Mouse (Mus musculus): ENCODE results near the gene Pfdn5.

The Pfdn5 gene

GRCm38 (mm10) chr15:102326022-102326576, at the start of gene Pfdn5:
TSS of gene Pfdn5 (plus strand) at chr15:102326116.
- DNase-seq, result peak; percentile 98

DNA sequence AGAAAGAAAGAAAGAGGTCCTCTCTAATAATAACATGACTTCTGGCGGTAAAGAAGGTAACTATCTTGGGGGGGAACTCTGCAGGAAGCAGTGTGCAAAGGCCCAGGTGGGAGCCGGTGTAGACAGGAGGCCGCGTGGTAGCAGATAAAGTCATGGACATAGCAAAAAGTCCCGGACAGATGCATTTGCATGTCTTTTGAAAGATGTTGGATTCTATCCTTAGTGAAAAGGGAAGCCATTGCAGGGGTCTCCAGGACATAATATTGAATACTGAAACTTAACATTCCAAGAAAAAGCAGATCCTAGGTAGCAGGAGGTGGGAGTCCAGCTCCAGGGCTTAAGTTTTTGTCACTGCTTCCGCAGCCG, 47.2 kb upstream of the Pfdn5 start:
- no peak for DNase-seq

DNA sequence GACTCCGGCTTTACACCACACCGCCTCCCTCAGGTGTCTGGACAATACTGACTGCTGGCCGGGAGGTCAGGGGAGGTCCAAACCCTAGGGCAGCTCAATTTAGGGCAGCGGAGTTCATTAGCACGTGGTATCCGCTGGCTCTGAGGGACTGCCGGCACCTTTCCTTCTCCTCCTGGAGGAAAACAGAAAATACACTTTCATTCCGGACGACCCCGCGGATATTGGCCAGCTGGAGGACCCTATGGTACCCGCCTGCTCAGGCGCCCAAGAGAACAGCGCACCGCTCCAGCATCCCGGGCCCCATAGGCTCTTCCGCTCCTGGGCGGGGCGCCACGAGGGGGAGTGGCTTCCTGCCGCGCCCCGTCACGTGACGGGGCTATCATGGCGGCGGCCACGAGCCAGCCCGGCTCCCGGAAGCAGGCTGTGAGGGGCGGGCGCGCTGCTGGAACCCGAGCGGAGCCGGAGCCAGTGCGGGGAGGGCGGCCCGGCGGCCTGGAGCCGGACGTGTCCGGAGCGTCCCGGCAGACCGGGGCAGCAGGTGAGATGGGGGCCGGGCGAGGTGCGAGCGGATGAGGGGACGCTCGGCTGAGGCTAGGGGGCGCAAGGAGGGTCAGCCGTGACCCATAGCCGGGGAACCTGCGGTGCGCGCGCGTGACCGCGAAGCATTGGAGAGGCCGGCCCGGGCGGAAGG, 46.7 kb upstream of the Pfdn5 start, which contains the start of gene Mfsd5:
Mfsd5 (plus strand) TSS at position 363 of the 691 bp plus-strand sequence.
- peak; percentile 99 for DNase-seq

GRCm38 (mm10) chr15:102279783-102280520, 46.0 kb upstream of the Pfdn5 start:
- peak; percentile 92 for DNase-seq

- DNase-seq, result peak; percentile 94
These were observed 45.3 kb upstream of the Pfdn5 start for GRCm38 (mm10) chr15:102280623-102281022.

- no peak for DNase-seq
These were observed 43.2 kb upstream of the Pfdn5 start for GRCm38 (mm10) chr15:102282463-102283292.

- no peak for DNase-seq
These were observed 42.3 kb upstream of the Pfdn5 start for GRCm38 (mm10) chr15:102283648-102284047.

DNA sequence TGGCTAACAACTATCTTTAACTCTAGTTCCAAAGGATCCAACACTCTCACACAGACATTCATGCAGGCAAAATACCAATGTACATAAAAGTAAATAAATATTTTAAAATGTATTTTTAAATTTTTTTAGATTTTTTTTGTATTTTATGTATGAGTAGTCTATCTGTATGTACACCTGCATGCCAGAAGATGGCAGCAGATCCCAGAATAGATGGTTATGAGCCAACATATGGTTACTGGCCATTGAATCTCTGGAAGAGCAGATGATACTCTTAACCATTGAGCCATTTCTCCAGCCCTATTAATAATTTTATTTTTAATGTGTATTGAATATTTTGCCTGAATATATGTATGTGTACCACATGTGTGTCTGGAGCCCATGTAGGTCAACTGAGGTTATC, 38.5 kb upstream of the Pfdn5 start:
- no peak for DNase-seq

DNA sequence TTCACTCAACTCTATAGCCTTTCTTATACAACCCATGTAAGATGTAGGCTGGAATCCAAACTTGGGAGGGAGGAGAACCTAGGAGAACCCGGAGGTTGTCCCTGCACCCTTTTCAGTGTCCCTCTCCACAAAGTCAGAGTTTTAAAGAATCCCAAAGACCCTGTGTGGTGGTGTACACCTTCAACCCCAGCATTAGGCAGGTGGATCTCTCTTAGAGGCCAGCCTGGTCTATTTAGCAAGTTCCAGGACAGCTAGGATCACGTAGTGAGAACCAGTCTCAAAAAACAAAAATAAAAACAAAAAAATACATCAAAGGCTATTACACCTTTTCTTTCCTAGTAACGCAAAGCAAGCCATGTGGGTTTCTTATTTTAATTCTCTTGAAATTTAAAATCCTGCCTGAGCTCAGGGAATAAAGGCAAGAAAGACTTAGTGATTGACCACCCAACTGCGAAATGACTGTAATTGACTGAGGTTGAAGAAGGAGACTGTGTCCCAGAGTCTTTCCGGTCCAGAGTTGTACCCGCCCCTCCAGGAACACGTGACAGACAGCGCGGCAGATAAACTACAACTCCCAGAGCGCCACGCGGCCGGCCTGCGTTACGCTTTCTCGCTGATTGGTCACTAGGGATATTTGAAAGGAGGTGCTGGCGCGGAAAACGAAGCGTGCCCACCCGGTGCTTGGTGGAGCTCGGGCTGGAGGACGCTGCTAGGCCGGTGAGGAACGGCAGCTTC, 30.1 kb upstream of the Pfdn5 start, which contains the start of gene Espl1:
Espl1 (plus strand) TSS at position 634 of the 735 bp plus-strand sequence.
- peak; percentile 99 for DNase-seq

DNA sequence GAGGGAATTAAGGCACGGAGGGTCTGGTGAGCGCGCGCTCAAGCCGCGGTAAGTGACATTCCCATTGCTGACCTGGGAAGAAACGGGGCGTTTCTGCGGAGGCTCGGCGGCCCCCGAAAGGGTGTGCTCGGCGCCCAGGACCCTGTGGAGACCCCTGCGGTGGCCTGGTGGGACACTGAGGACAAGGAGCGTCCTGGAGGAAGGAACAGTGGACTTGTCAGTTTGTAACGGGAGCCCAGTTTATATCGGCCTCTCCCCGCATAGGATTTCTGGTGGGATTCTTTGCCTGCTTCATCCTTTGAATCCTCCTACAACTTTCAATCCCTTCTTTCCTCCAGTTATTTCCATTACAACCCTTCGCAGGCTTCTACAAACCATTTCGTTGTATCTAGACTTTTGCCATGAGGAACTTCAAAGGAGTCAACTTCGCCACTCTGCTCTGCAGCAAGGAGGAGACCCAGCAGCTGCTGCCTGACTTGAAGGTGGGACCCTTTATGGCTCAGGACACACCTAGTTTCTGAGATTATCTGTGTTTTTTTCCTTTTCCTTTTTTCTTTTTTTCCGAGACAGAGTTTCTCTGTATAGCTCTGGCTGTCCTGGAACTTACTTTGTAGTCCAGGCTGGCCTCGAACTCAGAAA, 29.4 kb upstream of the Pfdn5 start:
- no peak for DNase-seq

DNA sequence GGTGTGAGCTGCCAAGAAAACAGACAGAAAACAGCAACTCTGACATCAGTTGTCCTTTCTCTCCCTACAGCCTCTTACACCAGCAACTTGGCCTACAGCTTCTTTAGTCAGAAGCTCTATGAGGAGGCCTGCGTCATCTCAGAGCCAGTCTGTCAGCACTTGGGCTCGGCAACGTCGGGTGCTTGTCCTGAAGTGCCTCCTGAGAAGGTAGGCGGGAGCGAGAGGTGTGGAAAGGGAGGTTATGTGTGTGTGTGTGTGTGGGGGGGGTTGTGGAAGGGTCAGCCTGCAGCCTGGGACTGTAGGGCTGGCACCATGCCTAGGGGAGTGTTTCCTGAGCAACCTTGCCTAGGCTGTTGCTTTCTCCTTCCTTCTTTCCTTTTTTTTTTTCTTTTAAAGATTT, 23.4 kb upstream of the Pfdn5 start:
- DNase-seq, result peak; percentile 95

DNA sequence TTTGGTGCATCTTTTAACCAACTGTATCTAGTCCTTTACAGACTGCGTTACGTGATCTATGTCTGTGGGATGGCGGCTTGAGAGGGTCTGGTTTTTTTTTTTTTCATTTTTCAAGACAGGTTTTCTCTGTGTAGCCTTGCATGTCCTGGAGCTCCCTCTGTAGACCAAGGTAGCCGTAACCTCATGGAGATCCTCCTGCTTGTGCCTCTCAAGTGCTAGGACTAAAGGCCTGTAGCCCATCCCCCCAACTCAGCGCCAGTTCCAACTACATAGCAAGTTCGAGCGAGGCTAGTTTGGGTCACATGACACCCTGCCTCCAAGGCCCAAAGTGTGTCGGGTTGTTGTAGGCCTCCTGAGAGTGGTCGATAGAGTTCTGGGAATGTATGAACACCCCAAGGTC, 17.2 kb upstream of the Pfdn5 start:
- no peak for DNase-seq

DNA sequence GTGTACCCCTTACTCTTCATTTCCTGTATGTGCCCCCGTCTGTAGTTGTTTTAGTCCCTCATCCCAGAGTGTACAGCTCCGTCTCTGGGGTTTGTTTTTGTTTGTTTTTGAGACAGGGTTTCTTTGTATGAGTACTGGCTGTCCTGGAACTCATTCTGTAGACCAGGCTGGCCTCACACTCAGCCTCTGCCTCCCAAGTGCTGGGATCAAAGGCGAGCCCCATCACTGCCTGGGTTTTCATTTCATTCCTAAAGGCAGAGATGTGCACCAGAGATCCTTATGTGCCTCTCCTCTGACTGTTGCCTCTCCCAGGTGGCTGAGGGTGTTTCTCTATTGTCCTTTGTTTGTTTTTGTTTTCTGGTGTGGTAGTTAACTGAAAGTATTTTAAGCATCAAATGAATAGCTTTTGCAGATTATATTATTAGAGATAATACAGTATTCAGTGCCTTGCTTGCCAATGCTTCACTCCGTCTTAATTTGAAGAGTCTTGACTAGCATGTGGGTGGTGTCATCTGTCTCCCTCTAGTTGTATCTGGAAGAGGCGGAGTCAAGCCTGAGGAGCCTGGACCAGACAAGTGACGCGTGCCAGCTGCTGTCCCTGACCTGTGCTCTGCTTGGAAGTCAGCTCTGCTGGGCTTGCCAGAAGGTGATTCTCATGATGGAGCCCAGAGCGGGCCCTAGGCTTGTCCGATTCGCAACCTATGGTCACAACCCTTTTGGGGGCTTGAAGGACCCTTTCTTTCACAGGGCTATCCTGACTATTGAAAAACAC, 15.7 kb upstream of the Pfdn5 start:
- DNase-seq, result peak; percentile 98

DNA sequence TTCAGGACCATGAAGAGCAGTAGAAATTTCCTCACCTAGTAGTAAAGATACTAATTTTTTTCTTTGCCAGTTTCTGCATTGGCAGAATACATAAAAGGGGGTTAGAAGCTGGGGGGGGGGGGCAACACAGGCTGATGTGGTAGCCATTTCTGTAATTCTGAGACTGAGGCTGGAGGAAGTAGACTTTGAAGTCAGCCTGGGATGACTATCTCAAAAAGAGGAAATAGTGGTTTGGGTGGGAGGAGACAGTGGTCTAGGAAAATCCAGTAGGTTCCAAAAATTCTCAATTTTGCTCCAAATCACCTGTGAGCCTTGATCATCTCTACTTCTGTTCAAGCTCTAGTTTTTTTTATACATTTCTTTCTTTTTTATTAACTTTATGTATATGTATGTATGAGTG, 14.4 kb upstream of the Pfdn5 start:
- no peak for DNase-seq

DNA sequence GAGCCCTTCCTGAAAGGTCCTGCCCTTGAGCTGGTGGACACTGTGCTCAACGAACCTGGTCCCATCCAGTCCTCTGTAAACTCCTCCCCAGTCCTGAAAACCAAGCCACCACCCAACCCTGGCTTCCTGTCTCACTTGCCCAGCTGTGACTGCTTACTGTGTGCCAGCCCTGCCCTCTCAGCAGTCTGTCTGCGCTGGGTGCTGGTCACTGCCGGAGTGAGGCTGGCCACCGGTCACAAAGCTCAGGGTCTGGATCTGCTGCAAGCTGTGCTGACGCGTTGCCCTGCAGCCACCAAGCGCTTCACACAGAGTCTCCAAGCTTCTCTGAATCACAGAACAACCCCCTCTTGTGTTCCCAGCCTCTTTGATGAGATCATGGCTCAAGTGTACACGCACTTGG, 10.6 kb upstream of the Pfdn5 start:
- peak; percentile 97 for DNase-seq

DNA sequence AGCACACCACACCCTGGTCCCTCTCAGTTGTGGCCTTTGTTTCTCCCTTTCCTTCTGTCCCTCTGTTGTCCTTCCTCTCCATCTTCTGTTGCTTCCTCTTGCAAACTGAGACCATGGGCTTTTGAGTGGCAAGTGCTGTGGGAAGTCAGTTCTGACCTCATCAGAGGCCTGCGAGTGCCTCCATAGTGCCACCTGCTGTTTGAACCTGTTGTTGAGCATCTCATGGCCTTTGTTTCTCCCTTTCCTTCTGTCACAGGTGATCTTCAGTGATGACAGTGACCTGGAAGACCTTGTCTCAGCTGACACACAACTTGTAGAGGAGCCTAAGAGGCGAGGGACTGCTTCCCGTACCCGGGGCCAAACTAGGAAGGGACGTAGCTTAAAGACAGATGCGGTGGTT, 9.7 kb upstream of the Pfdn5 start:
- peak; percentile 96 for DNase-seq

DNA sequence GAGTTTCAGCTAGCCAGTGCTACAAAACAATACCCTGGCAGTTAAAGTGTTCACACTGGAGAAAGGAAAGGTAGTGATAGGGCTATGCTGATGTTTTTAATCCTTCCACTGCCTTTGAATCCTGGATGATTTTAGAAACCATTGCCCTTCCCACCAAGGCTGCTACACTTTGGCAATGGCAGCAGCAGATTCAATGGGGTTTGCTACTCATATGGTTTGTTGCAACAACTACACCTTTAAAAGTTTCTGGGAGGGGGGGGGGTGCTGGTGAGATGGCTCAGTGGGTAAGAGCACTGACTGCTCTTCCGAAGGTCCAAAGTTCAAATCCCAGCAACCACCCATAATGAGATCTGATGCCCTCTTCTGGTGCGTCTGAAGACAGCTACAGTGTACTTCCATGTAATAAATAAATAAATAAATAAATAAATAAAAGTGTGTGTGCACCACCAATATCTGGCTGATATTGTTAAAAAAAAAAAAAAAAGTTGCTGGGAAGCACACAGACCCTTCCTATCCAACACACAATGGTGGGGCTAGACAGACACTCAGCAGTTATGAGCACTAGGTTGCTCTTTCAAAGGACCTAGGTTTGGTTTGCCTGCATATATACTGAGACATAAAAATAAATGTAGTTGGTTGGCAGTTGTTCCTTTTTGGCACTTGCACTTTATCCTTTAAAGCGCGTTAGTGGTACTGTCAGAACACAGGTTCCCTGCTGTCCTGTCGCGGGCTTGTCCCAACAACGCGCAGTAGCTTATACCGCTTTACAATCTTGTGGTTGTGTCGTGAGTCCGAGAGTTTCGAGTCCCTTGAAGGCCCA, 1.1 kb upstream of the Pfdn5 start:
- DNase-seq, result no peak

DNA sequence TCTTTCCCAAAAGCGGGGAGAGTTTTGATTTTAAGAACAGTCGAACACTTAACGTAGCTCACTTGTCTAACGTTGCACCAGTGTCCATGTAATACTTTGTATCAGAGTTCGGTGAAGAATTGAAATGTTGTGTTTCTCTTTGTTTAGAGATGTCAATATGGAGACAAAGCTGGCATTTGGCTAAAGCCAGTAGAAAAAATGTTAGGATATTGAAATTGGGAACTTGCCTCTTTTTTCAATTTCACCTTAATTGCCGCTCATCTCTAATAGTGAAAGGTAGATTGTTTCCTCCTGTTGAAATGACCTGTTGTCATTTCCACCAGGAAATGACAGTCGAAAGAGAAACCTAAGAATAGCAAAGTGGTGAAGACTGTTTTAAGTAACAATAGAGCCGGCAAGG, 976 bp downstream of the Pfdn5 start:
- no peak for DNase-seq

DNA sequence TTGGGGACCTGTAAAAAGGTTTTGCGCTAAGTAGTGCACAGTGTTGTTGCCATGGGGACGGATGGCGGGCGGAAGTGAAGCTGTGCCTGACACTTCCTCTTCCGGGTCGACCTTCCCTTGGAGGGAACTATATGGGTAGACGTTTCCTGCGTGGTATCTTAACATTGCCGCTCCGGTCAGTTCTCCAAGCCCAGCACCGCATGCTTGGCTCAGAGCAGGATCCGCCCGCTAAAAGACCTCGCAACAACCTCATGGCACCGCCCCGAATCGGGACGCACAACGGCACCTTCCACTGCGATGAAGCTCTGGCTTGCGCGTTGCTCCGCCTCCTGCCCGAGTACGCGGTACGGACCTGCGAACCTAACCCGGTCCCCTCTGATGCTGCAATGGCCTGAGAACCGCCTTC, 5.7 kb downstream of the Pfdn5 start, which contains the start of gene Myg1:
Myg1 (plus strand) TSS at position 100 of the 406 bp plus-strand sequence.
- peak; percentile 98 for DNase-seq

GRCm38 (mm10) chr15:102335254-102335653, 9.3 kb downstream of the Pfdn5 start:
- DNase-seq, result no peak

Data from heart, adult 11 months (tissue).